Mouse (Mus musculus) C2C12 (cell line): Measurements from ENCODE around the gene Gm20388.
A peak's percentile ranks its signal among the peaks of the same experiment; 100 is the strongest.

Experiments
- CEBPB ChIP-seq: IDR thresholded peaks from one replicate; pipeline ENCODE4 v1.6.1; 2011; ENCODE audit warnings: low read depth, mild to moderate bottlenecking, control low read depth, moderate library complexity
- CTCF ChIP-seq: IDR thresholded peaks from one replicate; pipeline ENCODE4 v1.5.1; 2011; ENCODE audit not compliant: control insufficient read depth, insufficient read depth, insufficient read length
- FOSL1 ChIP-seq: IDR thresholded peaks from one replicate; pipeline ENCODE4 v1.8.0; 2011; ENCODE audit warnings: mild to moderate bottlenecking, low read length; ENCODE audit not compliant: poor library complexity, insufficient read depth, severe bottlenecking
- MAX ChIP-seq: IDR thresholded peaks from one replicate; pipeline ENCODE4 v1.6.1; 2011; ENCODE audit warnings: mild to moderate bottlenecking, control low read depth
- MYOD1 ChIP-seq: IDR thresholded peaks from one replicate; pipeline ENCODE4 v1.6.1; 2011; ENCODE audit warnings: low read depth; ENCODE audit not compliant: control insufficient read depth, insufficient read length
- USF1 ChIP-seq: IDR thresholded peaks from one replicate; pipeline ENCODE4 v1.6.1; 2011; ENCODE audit warnings: low read depth, mild to moderate bottlenecking, control low read depth, moderate library complexity

- peak; percentile 18 for TF ChIP-seq CTCF
- no peak for TF ChIP-seq MYOD1
- no peak for TF ChIP-seq USF1
- TF ChIP-seq MAX: no peak
- no peak for TF ChIP-seq CEBPB
- no peak for TF ChIP-seq FOSL1
These were observed 2232.6 kb downstream of the Gm20388 start for GRCm38 (mm10) chr8:122143231-122143630.
